Mouse (Mus musculus): ENCODE data around the gene Hecw1.
A peak's percentile ranks its signal among the peaks of the same experiment; 100 is the strongest.

Hecw1 gene

GRCm38 (mm10) chr13:14522906-14523269, at the start of gene Hecw1:
Gene Hecw1, minus strand, starts transcription at chr13:14523228.
- peak in 1 of 2 experiments; percentile 73 for DNase-seq (ENCODE audit: low spot score in 2 of 2)

- no peak for DNase-seq (ENCODE audit: low spot score in 2 of 2)
Observed at GRCm38 (mm10) chr13:14561336-14561735, 38.3 kb upstream of the Hecw1 start.

GRCm38 (mm10) chr13:14552628-14553027, 29.6 kb upstream of the Hecw1 start:
- no peak for DNase-seq (ENCODE audit: low spot score in 2 of 2)

- DNase-seq (ENCODE audit: low spot score in 2 of 2), result no peak
Observed at GRCm38 (mm10) chr13:14542860-14543259, 19.8 kb upstream of the Hecw1 start.

- peak in 1 of 2 experiments; percentile 56 for DNase-seq (ENCODE audit: low spot score in 2 of 2)
Observed at GRCm38 (mm10) chr13:14522128-14522905, 711 bp downstream of the Hecw1 start.

- peak in 1 of 2 experiments; percentile 47 for DNase-seq (ENCODE audit: low spot score in 2 of 2)
Observed at GRCm38 (mm10) chr13:14521746-14522127, 1.3 kb downstream of the Hecw1 start.

- DNase-seq (ENCODE audit: low spot score in 2 of 2), result no peak
Observed at GRCm38 (mm10) chr13:14519605-14520004, 3.4 kb downstream of the Hecw1 start.

- DNase-seq (ENCODE audit: low spot score in 2 of 2), result peak in 1 of 2 experiments; percentile 37
Observed at GRCm38 (mm10) chr13:14517478-14517877, 5.5 kb downstream of the Hecw1 start.

GRCm38 (mm10) chr13:14515106-14515505, 7.9 kb downstream of the Hecw1 start:
- no peak for DNase-seq (ENCODE audit: low spot score in 2 of 2)

GRCm38 (mm10) chr13:14513934-14514333, 9.1 kb downstream of the Hecw1 start:
- DNase-seq (ENCODE audit: low spot score in 2 of 2), result no peak

- DNase-seq (ENCODE audit: low spot score in 2 of 2), result no peak
Observed at GRCm38 (mm10) chr13:14506765-14507164, 16.3 kb downstream of the Hecw1 start.

- DNase-seq (ENCODE audit: low spot score in 2 of 2), result no peak
Observed at GRCm38 (mm10) chr13:14500251-14500650, 22.8 kb downstream of the Hecw1 start.

GRCm38 (mm10) chr13:14498780-14499179, 24.2 kb downstream of the Hecw1 start:
- DNase-seq (ENCODE audit: low spot score in 2 of 2), result peak in 1 of 2 experiments; percentile 41

GRCm38 (mm10) chr13:14496954-14497353, 26.1 kb downstream of the Hecw1 start:
- DNase-seq (ENCODE audit: low spot score in 2 of 2), result no peak

GRCm38 (mm10) chr13:14487812-14488211, 35.2 kb downstream of the Hecw1 start:
- no peak for DNase-seq (ENCODE audit: low spot score in 2 of 2)

GRCm38 (mm10) chr13:14471121-14471520, 51.9 kb downstream of the Hecw1 start:
- no peak for DNase-seq (ENCODE audit: low spot score in 2 of 2)

GRCm38 (mm10) chr13:14467517-14467916, 55.5 kb downstream of the Hecw1 start:
- DNase-seq (ENCODE audit: low spot score in 2 of 2), result no peak

GRCm38 (mm10) chr13:14461036-14461435, 62.0 kb downstream of the Hecw1 start:
- DNase-seq (ENCODE audit: low spot score in 2 of 2), result no peak

- no peak for DNase-seq (ENCODE audit: low spot score in 2 of 2)
Observed at GRCm38 (mm10) chr13:14457043-14457442, 66.0 kb downstream of the Hecw1 start.

- DNase-seq (ENCODE audit: low spot score in 2 of 2), result no peak
Observed at GRCm38 (mm10) chr13:14439540-14439939, 83.5 kb downstream of the Hecw1 start.

- DNase-seq (ENCODE audit: low spot score in 2 of 2), result no peak
Observed at GRCm38 (mm10) chr13:14428845-14429553, 94.0 kb downstream of the Hecw1 start.

- DNase-seq (ENCODE audit: low spot score in 2 of 2), result peak; percentile 21 to 40
Observed at GRCm38 (mm10) chr13:14424836-14425235, 98.2 kb downstream of the Hecw1 start.

- no peak for DNase-seq (ENCODE audit: low spot score in 2 of 2)
Observed at GRCm38 (mm10) chr13:14413405-14413804, 109.6 kb downstream of the Hecw1 start.

All from left cerebral cortex, adult 9 months (tissue).